Mouse (Mus musculus): ENCODE results near the gene Zfp710. TPM values are rescaled to one million over a fixed set of nuclear protein-coding genes. Genes with fewer than 3 reads are reported as not detected.

The Zfp710 gene
- polyA plus RNA-seq, 1 experiment from 2014 or later: 31.3 TPM

DNA sequence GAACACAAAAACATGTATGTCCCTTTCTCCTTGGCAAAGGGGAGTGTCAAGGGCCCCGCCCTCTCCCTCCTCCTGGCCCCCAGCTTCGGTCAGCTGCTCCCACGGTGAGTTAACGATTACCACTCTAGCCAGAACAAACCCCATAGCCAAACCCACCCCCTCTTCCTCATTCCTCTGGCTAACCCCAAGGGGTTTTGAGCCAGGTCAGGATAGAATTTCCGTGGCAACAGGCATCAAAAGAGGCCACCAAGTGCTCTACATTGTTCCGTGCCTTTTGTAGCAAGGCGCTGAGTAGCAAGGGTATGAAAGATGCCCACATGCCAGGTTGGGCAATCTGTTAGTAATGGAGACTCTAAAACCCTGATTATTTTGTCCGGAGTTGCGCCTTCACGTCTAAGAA, 89.4 kb downstream of the Zfp710 start:
- 0 out of 2 replicates have a peak, but pooled peaks have one; percentile 4 for ATAC-seq (ENCODE audit: low FRiP score)

GRCm38 (mm10) chr7:80114451-80115223, 90.0 kb downstream of the Zfp710 start:
- Histone ChIP-seq H3K36me3 (ENCODE audit: control insufficient read depth, insufficient read depth, low read length) (no peaks in the 10 kb centered on the region), H3K4me3 (ENCODE audit: low read depth, low read length) (peak overlapping the region; percentile 94), H3K9ac (ENCODE audit: low read length) (peak overlapping the region; percentile 96), H3K4me1 (ENCODE audit: control insufficient read depth, insufficient read depth, low read length) (peaks cover 21% of the 10 kb centered on the region), H3K4me2 (peak overlapping the region; percentile 72), H3K9me3 (ENCODE audit: control insufficient read depth, low read length) (no peaks in the 10 kb centered on the region), H3K27ac (ENCODE audit: low read depth, low read length) (peak overlapping the region; percentile 84), H3K27me3 (ENCODE audit: control insufficient read depth, insufficient read depth, low read length) (no peaks in the 10 kb centered on the region; the same call in 1 of the 2 replicates)
- DNase-seq (ENCODE audit: low spot score, missing footprints): peak; percentile 98
- peak; percentile 82 for ATAC-seq (ENCODE audit: low FRiP score)
- under 1% methylated on average over 51 of the region's 52 CpGs for WGBS

More for the DNA sequence above, 89.4 kb downstream of the Zfp710 start:
- peak overlapping the region; percentile 84 for H3K27ac ChIP-seq (ENCODE audit: low read depth, low read length)
- H3K27me3 ChIP-seq (ENCODE audit: control insufficient read depth, insufficient read depth, low read length): no peaks in the 10 kb centered on the region; the same call in 1 of the 2 replicates
- no peaks in the 10 kb centered on the region for H3K36me3 ChIP-seq (ENCODE audit: control insufficient read depth, insufficient read depth, low read length)
- peak overlapping the region; percentile 94 for H3K4me3 ChIP-seq (ENCODE audit: low read depth, low read length)
- 11% methylated on average over 10 of the region's 10 CpGs for WGBS
- no peak for DNase-seq (ENCODE audit: low spot score, missing footprints)
- peak overlapping the region; percentile 96 for H3K9ac ChIP-seq (ENCODE audit: low read length)
- H3K9me3 ChIP-seq (ENCODE audit: control insufficient read depth, low read length): no peaks in the 10 kb centered on the region
- peaks cover 21% of the 10 kb centered on the region for H3K4me1 ChIP-seq (ENCODE audit: control insufficient read depth, insufficient read depth, low read length)
- H3K4me2 ChIP-seq: peak overlapping the region; percentile 72

GRCm38 (mm10) chr7:80115224-80115590, 90.6 kb downstream of the Zfp710 start, which contains the start of gene Idh2:
TSS of gene Idh2 (minus strand) at chr7:80115392.
- no peaks in the 10 kb centered on the region; the same call in 1 of the 2 replicates for H3K27me3 ChIP-seq (ENCODE audit: control insufficient read depth, insufficient read depth, low read length)
- under 1% methylated on average over 29 of the region's 29 CpGs for WGBS
- H3K4me2 ChIP-seq: peak within 1 kb of the TSS; percentile 72
- peak within 1 kb of the TSS; percentile 84 for H3K27ac ChIP-seq (ENCODE audit: low read depth, low read length)
- H3K9ac ChIP-seq (ENCODE audit: low read length): peak within 1 kb of the TSS; percentile 96
- H3K36me3 ChIP-seq (ENCODE audit: control insufficient read depth, insufficient read depth, low read length): no peaks in the 10 kb centered on the region
- ATAC-seq (ENCODE audit: low FRiP score): peak; percentile 98
- H3K4me1 ChIP-seq (ENCODE audit: control insufficient read depth, insufficient read depth, low read length): peaks cover 21% of the 10 kb centered on the region
- H3K9me3 ChIP-seq (ENCODE audit: control insufficient read depth, low read length): no peaks in the 10 kb centered on the region
- peak within 1 kb of the TSS; percentile 94 for H3K4me3 ChIP-seq (ENCODE audit: low read depth, low read length)
- peak; percentile 98 for DNase-seq (ENCODE audit: low spot score, missing footprints)

DNA sequence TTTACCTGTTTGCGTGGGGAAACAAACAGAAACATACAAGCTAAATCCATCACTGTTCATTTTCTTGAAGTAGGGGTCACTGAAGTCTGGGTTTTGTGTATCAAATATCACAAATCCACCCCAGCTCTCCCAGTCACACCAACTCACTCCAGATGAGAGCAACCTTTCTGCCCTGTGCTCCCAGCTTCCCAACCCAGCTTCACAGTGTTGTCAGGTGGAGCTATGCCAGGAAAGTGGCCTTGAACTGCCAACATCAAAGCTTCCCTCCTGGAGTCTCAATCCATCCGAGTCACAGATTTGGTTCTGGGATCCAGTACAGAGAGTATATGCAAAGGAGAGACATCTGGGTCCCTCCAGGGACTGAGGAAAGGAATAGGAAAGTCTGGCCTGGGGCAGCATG, 91.5 kb downstream of the Zfp710 start:
- H3K9ac ChIP-seq (ENCODE audit: low read length): peak overlapping the region; percentile 96

DNA sequence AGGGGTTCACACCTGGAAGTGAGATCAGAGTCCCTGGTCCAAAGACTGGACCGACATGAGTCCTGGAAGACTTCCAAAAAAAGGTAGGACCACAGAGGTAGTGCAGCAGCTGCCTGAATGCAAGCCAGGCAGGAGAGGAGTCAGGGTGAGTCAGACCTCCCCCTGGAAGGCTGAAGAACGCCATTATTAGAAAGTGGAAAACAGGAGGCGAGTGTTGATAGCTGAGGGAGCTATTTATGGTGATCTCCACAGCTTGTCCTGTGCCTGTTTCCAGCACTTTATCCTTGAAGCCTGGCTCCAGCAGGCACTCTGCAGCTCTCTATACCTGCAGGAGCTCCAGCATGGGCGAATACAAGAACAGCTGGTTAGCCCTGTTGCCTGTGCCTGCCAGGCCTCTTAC, 94.6 kb downstream of the Zfp710 start:
- no peaks in the 10 kb centered on the region for H3K9me3 ChIP-seq (ENCODE audit: control insufficient read depth, low read length)
- H3K4me1 ChIP-seq (ENCODE audit: control insufficient read depth, insufficient read depth, low read length): peaks cover 7% of the 10 kb centered on the region; the same call in 1 of the 2 replicates
- H3K27me3 ChIP-seq (ENCODE audit: control insufficient read depth, insufficient read depth, low read length): no peaks in the 10 kb centered on the region; the same call in 1 of the 2 replicates
- no peak overlapping the region for H3K4me2 ChIP-seq
- H3K36me3 ChIP-seq (ENCODE audit: control insufficient read depth, insufficient read depth, low read length): no peaks in the 10 kb centered on the region
- no peak for ATAC-seq (ENCODE audit: low FRiP score)
- no peak overlapping the region for H3K9ac ChIP-seq (ENCODE audit: low read length)
- DNase-seq (ENCODE audit: low spot score, missing footprints): no peak
- H3K27ac ChIP-seq (ENCODE audit: low read depth, low read length): no peak overlapping the region
- WGBS: 77% methylated on average over 4 of the region's 4 CpGs
- H3K4me3 ChIP-seq (ENCODE audit: low read depth, low read length): no peak overlapping the region

More for the DNA sequence above, 91.5 kb downstream of the Zfp710 start:
- DNase-seq (ENCODE audit: low spot score, missing footprints) (no peak), ATAC-seq (ENCODE audit: low FRiP score) (no peak)
- Histone ChIP-seq H3K4me3 (ENCODE audit: low read depth, low read length) (peak overlapping the region; percentile 94; the same call in 1 of the 2 replicates), H3K36me3 (ENCODE audit: control insufficient read depth, insufficient read depth, low read length) (no peaks in the 10 kb centered on the region), H3K4me1 (ENCODE audit: control insufficient read depth, insufficient read depth, low read length) (peaks cover 21% of the 10 kb centered on the region), H3K4me2 (peak overlapping the region; percentile 72), H3K9me3 (ENCODE audit: control insufficient read depth, low read length) (no peaks in the 10 kb centered on the region), H3K27me3 (ENCODE audit: control insufficient read depth, insufficient read depth, low read length) (no peaks in the 10 kb centered on the region; the same call in 1 of the 2 replicates), H3K27ac (ENCODE audit: low read depth, low read length) (no peak overlapping the region)
- 74% methylated on average over 2 of the region's 2 CpGs for WGBS

- H3K9me3 ChIP-seq (ENCODE audit: control insufficient read depth, low read length): no peaks in the 10 kb centered on the region
- 85% methylated on average over 5 of the region's 5 CpGs for WGBS
- no peaks in the 10 kb centered on the region for H3K36me3 ChIP-seq (ENCODE audit: control insufficient read depth, insufficient read depth, low read length)
- H3K4me3 ChIP-seq (ENCODE audit: low read depth, low read length): no peak overlapping the region
- no peak overlapping the region for H3K27ac ChIP-seq (ENCODE audit: low read depth, low read length)
- no peak for ATAC-seq (ENCODE audit: low FRiP score)
- H3K4me1 ChIP-seq (ENCODE audit: control insufficient read depth, insufficient read depth, low read length): no peaks in the 10 kb centered on the region
- no peak overlapping the region for H3K9ac ChIP-seq (ENCODE audit: low read length)
- no peak for DNase-seq (ENCODE audit: low spot score, missing footprints)
- no peak overlapping the region for H3K4me2 ChIP-seq
- no peaks in the 10 kb centered on the region; the same call in 1 of the 2 replicates for H3K27me3 ChIP-seq (ENCODE audit: control insufficient read depth, insufficient read depth, low read length)
These were observed 96.5 kb downstream of the Zfp710 start for GRCm38 (mm10) chr7:80121083-80121482.

- H3K4me3 ChIP-seq (ENCODE audit: low read depth, low read length): no peak overlapping the region
- WGBS: 66% methylated on average over 4 of the region's 4 CpGs
- H3K4me1 ChIP-seq (ENCODE audit: control insufficient read depth, insufficient read depth, low read length): no peaks in the 10 kb centered on the region
- H3K4me2 ChIP-seq: no peak overlapping the region
- H3K9ac ChIP-seq (ENCODE audit: low read length): no peak overlapping the region
- no peak overlapping the region for H3K27ac ChIP-seq (ENCODE audit: low read depth, low read length)
- no peaks in the 10 kb centered on the region for H3K27me3 ChIP-seq (ENCODE audit: control insufficient read depth, insufficient read depth, low read length)
- DNase-seq (ENCODE audit: low spot score, missing footprints) (no peak), ATAC-seq (ENCODE audit: low FRiP score) (no peak)
- H3K9me3 ChIP-seq (ENCODE audit: control insufficient read depth, low read length): no peaks in the 10 kb centered on the region
- H3K36me3 ChIP-seq (ENCODE audit: control insufficient read depth, insufficient read depth, low read length): no peaks in the 10 kb centered on the region
These were observed 98.5 kb downstream of the Zfp710 start for GRCm38 (mm10) chr7:80123115-80123514.

- Histone ChIP-seq H3K4me1 (ENCODE audit: control insufficient read depth, insufficient read depth, low read length) (no peaks in the 10 kb centered on the region), H3K27ac (ENCODE audit: low read depth, low read length) (no peak overlapping the region), H3K27me3 (ENCODE audit: control insufficient read depth, insufficient read depth, low read length) (no peaks in the 10 kb centered on the region), H3K9ac (ENCODE audit: low read length) (no peak overlapping the region), H3K4me2 (no peak overlapping the region), H3K36me3 (ENCODE audit: control insufficient read depth, insufficient read depth, low read length) (no peaks in the 10 kb centered on the region), H3K4me3 (ENCODE audit: low read depth, low read length) (no peak overlapping the region), H3K9me3 (ENCODE audit: control insufficient read depth, low read length) (no peaks in the 10 kb centered on the region)
- no peak for ATAC-seq (ENCODE audit: low FRiP score)
- WGBS: 92% methylated on average over 2 of the region's 2 CpGs
- DNase-seq (ENCODE audit: low spot score, missing footprints): no peak
These were observed 99.1 kb downstream of the Zfp710 start for GRCm38 (mm10) chr7:80123672-80124071.

DNA sequence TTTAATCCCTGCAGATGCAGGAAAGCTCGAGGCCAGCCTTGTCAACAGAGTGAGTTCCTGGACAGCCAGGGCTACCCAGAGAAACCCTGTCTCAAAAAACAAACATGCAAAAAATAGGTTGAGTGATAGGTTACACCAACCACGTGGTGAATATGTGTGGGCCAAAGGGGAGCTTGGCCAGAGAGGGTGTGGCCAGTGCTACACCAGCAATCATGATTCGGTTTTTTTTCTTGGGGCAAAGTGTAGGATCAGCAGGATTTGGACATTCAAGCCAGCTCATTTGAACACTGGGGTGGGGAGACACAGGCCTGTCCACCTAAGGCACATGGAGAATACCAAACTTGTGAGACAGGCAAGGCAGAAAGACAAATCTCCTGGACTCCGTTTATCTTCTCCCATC, 104.7 kb downstream of the Zfp710 start:
- Histone ChIP-seq H3K27ac (ENCODE audit: low read depth, low read length) (no peak overlapping the region), H3K4me1 (ENCODE audit: control insufficient read depth, insufficient read depth, low read length) (no peaks in the 10 kb centered on the region), H3K9me3 (ENCODE audit: control insufficient read depth, low read length) (no peaks in the 10 kb centered on the region), H3K9ac (ENCODE audit: low read length) (no peak overlapping the region), H3K4me2 (no peak overlapping the region), H3K4me3 (ENCODE audit: low read depth, low read length) (no peak overlapping the region), H3K36me3 (ENCODE audit: control insufficient read depth, insufficient read depth, low read length) (no peaks in the 10 kb centered on the region), H3K27me3 (ENCODE audit: control insufficient read depth, insufficient read depth, low read length) (no peaks in the 10 kb centered on the region)
- DNase-seq (ENCODE audit: low spot score, missing footprints) (no peak), ATAC-seq (ENCODE audit: low FRiP score) (no peak)
- WGBS: 72% methylated on average over 4 of the region's 4 CpGs
